Mouse (Mus musculus) kidney, adult 9 months (tissue): ENCODE measurements around the gene Kcna7.
A peak's percentile ranks its signal among the peaks of the same experiment; 100 is the strongest.

Experiments used
- DNase-seq: peaks from one replicate; pipeline ENCODE4 v3.0.0; 2022

Gene Kcna7

GRCm38 (mm10) chr7:45426556-45426955, 21.1 kb downstream of the Kcna7 start:
- no peak for DNase-seq

GRCm38 (mm10) chr7:45433835-45434202, 28.4 kb downstream of the Kcna7 start:
- no peak for DNase-seq

GRCm38 (mm10) chr7:45434203-45435015, 29.0 kb downstream of the Kcna7 start, which contains the start of gene Gys1:
Gene Gys1, plus strand, starts transcription at chr7:45434844.
- DNase-seq = peak; percentile 100

GRCm38 (mm10) chr7:45435038-45435437, 29.6 kb downstream of the Kcna7 start:
- peak; percentile 53 for DNase-seq

- DNase-seq = no peak
Observed at GRCm38 (mm10) chr7:45436444-45436843, 31.0 kb downstream of the Kcna7 start.

GRCm38 (mm10) chr7:45437046-45437445, 31.6 kb downstream of the Kcna7 start:
- no peak for DNase-seq

GRCm38 (mm10) chr7:45437521-45438276, 32.2 kb downstream of the Kcna7 start, which contains the start of gene Ruvbl2:
Gene Ruvbl2, minus strand, starts transcription at chr7:45438096.
- peak; percentile 51 for DNase-seq

- no peak for DNase-seq
Observed at GRCm38 (mm10) chr7:45443526-45444420, 38.3 kb downstream of the Kcna7 start.

GRCm38 (mm10) chr7:45446589-45446988, 41.1 kb downstream of the Kcna7 start:
- DNase-seq = no peak

GRCm38 (mm10) chr7:45447325-45447990, 42.0 kb downstream of the Kcna7 start:
- no peak for DNase-seq

- no peak for DNase-seq
Observed at GRCm38 (mm10) chr7:45449974-45450373, 44.5 kb downstream of the Kcna7 start.

GRCm38 (mm10) chr7:45451344-45451982, 46.0 kb downstream of the Kcna7 start:
- peak; percentile 86 for DNase-seq

- DNase-seq = no peak
Observed at GRCm38 (mm10) chr7:45454971-45455370, 49.5 kb downstream of the Kcna7 start.

GRCm38 (mm10) chr7:45455932-45456696, 50.7 kb downstream of the Kcna7 start:
- no peak for DNase-seq

- no peak for DNase-seq
Observed at GRCm38 (mm10) chr7:45456721-45457203, 51.3 kb downstream of the Kcna7 start.

- DNase-seq = peak; percentile 88
Observed at GRCm38 (mm10) chr7:45457204-45458060, 52.0 kb downstream of the Kcna7 start.

GRCm38 (mm10) chr7:45458748-45459563, 53.5 kb downstream of the Kcna7 start:
- peak; percentile 73 for DNase-seq
